Mouse (Mus musculus): ENCODE measurements around the gene Zbtb45. TPM values are rescaled to one million over a fixed set of nuclear protein-coding genes. Genes with fewer than 3 reads are reported as not detected.
A peak's percentile ranks its signal among the peaks of the same experiment; 100 is the strongest.

The Zbtb45 gene
- 1 to 10 TPM; 5.6 to 7.4 TPM for polyA plus RNA-seq (2017; shearing (Covaris generic))

DNA sequence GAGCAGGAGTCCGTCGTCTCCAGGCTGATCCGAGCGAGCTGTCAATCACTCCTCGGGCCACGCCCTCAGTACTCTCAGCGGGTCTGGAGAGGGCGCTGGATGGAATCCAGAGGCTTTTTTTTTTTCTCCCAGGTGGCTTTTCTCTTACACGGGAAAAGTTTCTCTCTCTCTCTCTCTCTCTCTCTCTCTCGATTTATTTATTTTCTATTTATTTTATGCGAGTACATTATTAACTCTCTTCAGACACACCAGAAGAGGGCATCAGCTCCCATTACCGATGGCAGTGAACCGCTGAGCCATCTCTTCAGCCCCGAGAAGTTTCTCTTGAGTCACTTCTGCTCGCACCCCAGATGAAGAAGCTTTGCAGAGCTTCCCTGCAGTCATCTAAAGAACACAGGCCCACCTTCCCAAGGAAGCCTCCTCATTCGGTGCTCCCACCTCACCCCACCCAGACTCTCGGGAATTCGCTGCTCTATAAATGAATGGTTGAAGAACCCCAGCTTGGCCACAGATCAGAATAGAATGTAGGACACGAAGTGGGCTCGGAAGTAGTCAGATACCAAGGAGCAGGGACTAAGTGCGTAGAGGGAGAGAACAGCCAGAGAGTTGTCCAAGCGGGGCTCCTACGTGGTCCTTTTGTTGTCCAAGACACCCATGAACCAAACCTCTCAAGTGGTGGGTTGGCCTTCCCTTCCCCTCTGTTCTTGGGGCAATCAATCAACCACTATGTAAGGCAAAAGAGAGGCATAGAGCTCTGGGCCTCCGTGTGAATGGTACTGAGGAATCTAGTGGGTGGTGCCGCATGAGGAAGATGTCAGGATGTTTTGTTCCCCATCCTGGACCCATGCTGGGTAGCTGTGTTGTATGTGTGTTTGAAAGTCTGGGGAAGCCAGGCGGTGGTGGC lies at the start of gene Zbtb45:
TSS of gene Zbtb45 (minus strand) at position 30 of the 904 bp plus-strand sequence.
- no peak for ATAC-seq

- no peak for ATAC-seq
Measured at GRCm38 (mm10) chr7:13059536-13059935, 49.7 kb upstream of the Zbtb45 start.

DNA sequence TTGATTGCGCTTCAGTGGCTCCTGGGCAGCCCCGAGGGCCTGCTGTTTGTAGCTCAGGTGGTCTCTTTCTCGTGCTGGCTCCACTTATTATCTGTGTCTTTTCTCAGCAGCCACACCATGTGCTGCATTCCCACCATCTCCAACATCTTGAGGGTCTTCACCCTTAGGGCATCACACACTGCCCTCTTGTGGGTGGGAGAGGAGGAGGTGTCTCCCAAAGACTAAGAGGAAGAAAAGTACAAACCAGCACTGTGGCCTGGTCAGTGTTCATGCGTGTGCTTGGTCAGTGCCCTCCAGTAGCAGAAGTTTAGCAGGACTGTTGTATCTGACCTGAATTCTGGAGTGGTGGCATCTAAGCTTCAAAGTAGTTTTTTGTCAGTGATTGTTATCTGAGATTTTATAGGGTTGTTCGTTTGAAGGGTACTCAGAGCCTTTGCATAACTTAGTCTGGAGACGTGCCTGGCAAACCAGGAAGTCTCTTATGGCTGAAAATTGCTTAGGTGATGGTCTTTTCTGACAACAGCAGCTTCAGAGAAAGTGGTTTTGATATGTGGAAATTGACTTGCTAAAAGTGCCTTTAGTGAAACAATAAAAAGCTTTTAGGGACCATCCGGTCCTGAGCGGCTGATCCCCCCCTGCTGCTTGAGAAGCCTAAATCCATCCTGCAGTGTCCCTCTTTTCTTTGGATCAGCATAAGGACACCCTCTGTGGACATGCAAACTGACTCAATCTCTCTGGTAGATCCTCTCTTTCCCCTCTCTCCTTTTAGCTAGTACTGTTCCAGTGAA lies 47.3 kb upstream of the Zbtb45 start:
- no peak for ATAC-seq

DNA sequence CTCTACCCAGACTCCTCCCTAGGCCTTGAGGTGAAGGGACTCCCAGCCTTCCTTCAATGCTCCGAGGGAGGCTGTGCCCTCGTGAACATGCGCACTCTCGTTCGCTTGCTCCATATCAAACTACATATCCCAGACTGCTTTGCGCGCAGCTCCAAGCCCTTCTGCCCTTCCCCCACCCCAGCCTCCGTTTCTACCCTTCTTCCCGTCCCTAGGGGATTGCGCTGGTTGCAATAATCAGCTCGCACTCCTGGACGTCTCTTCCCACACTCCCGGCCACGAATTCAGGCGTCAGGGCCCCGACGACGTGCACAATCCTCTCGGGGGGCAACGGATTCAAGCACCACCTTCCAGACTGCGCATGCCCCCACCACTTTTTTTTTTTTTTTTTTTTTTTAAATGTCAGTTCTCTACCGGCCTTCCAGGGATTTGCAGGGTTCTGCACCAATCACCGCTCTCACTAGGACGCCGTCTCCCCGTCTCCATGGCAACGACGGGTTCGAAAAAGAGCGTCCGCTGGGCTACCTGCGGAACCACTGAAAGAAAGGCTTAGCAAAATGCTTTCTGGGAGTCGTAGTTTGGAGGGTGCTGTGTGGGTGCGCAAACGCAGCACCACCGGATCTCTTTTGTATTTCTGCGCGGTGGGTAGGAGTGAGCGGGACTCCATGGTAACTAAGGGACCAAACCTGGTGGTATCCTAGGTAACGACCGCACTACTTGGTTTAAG lies 44.6 kb upstream of the Zbtb45 start, which contains the start of gene Mzf1:
TSS of gene Mzf1 (minus strand) at position 478 of the 724 bp plus-strand sequence.
- ATAC-seq: peak; percentile 94

DNA sequence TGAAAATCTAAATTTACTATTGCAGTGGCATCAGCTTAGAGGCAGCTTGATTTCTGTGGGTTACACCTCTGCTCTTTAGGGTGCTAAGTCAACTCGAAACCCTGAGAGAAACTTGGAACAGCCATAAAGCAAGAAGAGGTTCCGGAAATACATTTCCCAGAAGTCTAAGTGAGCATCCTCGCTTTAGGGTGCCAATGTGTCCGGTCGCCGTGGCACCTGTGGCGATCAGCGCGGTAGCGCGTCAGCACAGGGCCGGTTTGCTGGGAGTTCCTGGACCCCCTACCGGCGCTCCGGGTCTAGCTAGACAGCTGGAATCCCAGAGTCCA lies 44.1 kb upstream of the Zbtb45 start:
- ATAC-seq: peak; percentile 45

- ATAC-seq: no peak
Measured at GRCm38 (mm10) chr7:13053501-13053900, 43.7 kb upstream of the Zbtb45 start.

DNA sequence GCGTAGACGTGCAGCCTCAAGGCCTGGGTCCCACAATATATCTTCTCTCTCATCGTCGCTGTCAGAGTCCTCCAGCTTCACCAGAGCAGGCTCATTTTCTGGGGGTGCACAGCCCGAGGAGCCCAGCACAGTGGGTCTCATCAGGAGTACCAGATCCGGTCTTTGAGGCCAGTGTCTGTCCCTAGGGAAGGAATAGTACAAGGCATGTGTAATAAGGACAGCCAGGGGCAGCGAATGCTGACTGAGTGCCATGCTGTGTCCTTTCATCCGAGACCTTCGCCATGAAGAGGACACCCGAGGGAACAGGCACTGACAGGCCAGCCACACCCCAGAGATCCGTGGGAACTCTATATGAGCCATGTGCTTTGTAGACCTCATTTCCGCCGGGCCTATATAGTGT lies 43.2 kb upstream of the Zbtb45 start:
- ATAC-seq: no peak

GRCm38 (mm10) chr7:13046084-13046483 lies 36.2 kb upstream of the Zbtb45 start:
- peak; percentile 95 for ATAC-seq

DNA sequence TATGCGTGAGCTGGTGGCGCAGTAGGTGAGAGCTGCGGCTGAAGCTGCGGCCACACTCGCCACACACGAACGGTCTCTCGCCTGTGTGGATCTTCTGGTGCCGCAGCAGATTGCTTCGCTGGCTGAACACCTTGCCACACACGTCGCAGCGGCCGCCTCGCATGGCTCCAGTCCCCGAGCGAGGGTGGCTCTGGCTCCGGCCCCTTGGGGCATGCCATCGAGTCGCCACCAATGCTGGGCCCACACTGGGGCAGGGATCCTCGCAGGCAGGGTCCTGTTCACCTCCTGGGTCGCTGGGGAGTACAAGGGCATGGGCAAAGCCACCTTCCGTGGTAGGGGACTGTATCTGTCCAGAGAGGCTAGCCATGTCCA lies 34.4 kb upstream of the Zbtb45 start:
- ATAC-seq: no peak

DNA sequence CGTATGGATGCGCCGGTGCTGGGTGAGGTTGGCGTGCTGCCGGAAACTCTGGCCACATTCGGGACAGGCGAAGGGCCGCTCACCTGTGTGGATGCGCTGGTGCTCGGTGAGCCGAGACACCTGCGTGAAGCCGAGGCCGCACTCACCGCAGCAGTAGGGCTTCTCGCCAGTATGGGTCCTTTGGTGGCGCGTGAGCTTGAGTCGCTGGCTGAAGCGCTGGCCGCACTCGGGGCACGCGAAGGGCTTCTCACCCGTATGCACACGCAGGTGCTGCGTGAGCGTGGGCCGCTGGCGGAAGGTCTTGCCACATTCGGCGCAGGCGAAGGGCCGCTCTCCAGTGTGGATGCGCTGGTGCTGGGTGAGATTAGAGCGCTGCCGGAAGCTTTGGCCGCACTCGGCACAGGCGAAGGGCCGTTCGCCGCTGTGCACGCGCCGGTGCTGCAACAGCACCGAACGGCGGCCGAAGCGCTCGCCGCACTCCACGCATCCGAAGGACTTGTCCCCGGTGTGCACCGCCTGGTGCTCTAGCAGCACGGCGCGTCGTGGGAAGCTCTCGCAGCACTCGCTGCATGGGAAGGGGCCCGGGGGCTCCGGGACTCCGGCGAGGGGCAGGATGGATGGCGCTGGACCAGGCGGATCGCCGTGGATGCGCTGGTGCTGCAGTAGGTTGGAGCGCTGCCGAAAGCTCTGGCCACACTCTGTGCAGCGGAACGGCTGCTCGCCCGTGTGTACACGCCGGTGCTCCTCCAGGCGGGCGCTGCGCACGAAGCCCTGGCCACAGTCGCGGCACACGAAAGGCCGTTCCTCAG lies 33.8 kb upstream of the Zbtb45 start:
- no peak for ATAC-seq

- no peak for ATAC-seq
Measured at GRCm38 (mm10) chr7:13043120-13043444, 33.2 kb upstream of the Zbtb45 start.

- ATAC-seq: no peak
Measured at GRCm38 (mm10) chr7:13042511-13042910, 32.7 kb upstream of the Zbtb45 start.

DNA sequence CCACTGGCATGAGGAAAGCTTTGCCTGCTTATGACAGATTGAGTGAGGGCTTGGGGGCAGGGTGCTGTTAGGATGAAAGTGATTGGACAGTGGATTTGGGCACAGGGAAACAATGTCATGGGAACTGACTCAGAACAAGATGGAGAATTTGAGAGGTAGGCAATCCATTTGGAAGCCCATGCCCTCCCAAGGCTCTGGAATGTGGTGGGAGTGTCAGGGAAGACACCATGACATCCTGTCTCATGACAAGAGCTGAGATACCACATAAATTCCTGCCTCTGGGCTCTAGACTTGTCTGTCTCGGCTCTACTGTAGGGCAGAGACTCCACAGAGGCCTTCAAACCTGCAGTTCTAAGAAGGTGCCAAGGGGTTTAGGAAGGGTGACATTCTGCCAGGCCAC lies 31.4 kb upstream of the Zbtb45 start:
- ATAC-seq: no peak

GRCm38 (mm10) chr7:13039181-13039580 lies 29.3 kb upstream of the Zbtb45 start:
- no peak for ATAC-seq

DNA sequence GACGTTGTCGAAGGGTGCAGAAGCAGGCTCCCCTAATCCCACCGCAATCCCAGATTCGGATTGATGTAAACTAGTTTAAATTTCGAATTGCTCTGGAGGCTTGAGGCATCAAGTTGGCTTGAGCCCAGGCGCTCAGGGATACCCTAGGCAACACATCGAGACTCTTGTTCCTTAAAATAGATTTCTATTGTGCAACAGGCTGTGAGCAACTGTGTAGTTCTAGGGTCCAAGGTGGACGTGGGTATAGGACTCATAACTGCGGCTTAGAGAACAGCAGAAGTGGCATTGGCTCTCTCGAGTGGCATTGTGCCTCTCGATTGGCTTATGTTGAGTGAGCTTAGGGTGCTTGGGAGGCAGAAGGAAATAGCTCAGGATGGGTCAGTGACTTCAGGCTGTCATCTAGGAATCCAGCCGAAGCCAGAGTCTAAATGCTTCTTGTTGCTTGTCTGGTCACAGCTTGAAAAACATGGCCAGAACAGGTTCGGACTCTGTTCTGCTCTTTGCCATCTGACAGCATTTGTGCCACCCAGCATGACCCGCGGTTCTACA lies 28.9 kb upstream of the Zbtb45 start:
- ATAC-seq: no peak

DNA sequence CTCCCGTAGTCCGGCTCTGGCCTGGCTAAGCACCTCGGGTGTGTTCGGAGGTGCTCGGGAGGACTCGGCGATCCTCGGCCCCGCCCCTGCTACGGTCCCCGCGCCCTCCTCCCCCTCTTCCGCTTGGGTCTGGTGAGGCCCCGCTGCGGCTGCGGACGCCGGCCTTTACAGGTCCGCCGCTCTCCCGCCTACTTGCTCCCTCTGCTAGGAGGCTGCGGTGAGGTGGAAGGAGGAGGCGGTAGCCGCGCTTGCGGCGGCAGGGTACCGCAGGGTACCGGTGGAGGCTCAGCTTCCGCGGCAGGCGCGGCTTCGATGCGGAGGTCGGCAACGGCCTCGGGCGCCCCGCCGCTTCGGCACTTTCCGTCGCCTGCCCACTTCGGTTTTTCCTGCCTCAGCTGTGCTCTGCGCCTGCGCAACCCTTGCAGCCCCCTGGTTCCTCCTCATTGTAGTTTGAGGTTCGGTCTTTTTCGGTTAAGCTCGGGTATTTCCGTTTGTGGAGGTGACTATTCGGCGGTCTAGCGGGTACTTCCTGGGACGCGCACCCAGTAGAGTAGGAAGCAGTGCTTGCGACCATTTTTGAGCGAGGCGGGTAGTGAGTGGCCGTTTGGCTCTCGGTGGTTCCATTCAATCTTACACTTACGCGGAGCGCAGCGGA lies 28.2 kb upstream of the Zbtb45 start, which contains the start of gene Ube2m:
TSS of gene Ube2m (minus strand) at position 375 of the 655 bp plus-strand sequence.
- peak; percentile 78 for ATAC-seq

DNA sequence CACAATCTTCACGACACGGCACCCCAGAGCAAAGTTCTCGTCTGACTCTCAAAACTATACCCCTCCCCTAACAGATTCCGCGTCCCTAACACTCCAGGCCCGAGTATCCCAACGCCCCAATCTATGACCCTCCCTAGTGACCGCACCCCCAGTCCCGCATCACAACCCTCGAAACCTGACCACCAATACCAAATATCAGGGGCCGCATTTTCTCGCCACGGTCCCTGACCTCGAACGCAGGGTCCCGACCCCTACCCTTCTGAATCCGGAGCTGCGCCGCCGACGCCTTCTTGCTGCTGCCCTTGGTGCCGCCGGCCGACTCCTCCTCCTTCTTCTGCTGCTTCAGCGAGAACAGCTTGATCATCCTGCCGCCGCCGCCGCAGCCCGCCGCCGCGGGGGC lies 27.5 kb upstream of the Zbtb45 start:
- no peak for ATAC-seq

DNA sequence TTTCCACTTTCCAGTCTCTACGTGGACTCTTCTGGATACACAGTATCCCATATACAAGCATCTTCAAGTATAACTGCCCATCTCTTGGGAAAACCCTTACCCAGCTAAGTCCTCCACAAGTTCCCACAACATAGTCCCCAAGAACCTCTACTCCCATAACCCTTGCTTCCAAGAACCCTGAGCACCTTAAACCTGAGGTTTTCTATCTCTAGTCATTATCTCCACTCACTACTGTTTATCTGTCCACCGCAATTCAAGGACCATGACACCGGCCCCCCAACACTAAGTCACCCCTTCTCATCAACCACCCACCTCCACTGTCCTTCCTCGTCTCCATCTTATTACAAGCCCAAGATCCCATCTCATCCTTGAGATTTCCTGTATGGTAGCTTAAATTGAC lies 27.0 kb upstream of the Zbtb45 start:
- no peak for ATAC-seq

- no peak for ATAC-seq
Measured at GRCm38 (mm10) chr7:13035211-13035855, 25.5 kb upstream of the Zbtb45 start.

GRCm38 (mm10) chr7:13034148-13034977 lies 24.5 kb upstream of the Zbtb45 start, which contains the start of gene Chmp2a:
Gene Chmp2a, minus strand, starts transcription at chr7:13034807.
- peak; percentile 68 for ATAC-seq
